Comparison of ENCODE assay signal across 26 mouse cellular contexts in genomic region chr9:10232066-10232465, GRCm38 (mm10).
A peak's percentile ranks its signal among the peaks of the same experiment; 100 is the strongest.
DNase-seq lines count a peak whose midpoint lies in the region; ATAC-seq lines count a peak whose summit lies in the region.
"Had no signal": no experiment of that assay in that cellular context is flagged by ENCODE, and none has a peak within 500 bp of the region (broad histone marks: within the 10 kb centered on the region; RNA-seq: fewer than 3 reads in every experiment).

No protein-coding gene starts in this region.

- no peak overlapping the region for H3K4me3 ChIP-seq in embryonic facial prominence, embryonic 14.5 days (ENCODE audit: low read depth, low read length)
- H3K4me3 ChIP-seq in embryonic facial prominence, embryonic 10.5 days: no peak overlapping the region
- H3K4me3 ChIP-seq in midbrain, embryonic 14.5 days (replicated peaks; ENCODE audit: low read depth, low read length): no peak overlapping the region
- no peak overlapping the region for H3K4me3 ChIP-seq in midbrain, embryonic 10.5 days
- no peak overlapping the region for H3K4me3 ChIP-seq in forebrain, embryonic 15.5 days
- H3K4me3 ChIP-seq: embryonic facial prominence, embryonic 15.5 days; heart, adult 2 months; heart, embryonic 10.5 days; heart, embryonic 13.5 days had no signal

- 61% methylated on average over 1 of the region's 1 CpGs for WGBS in embryonic facial prominence, embryonic 14.5 days
- 44% methylated on average over 1 of the region's 1 CpGs for WGBS in embryonic facial prominence, embryonic 10.5 days
- 60% methylated on average over 1 of the region's 1 CpGs for WGBS in midbrain, embryonic 14.5 days
- 69% methylated on average over 1 of the region's 1 CpGs for WGBS in midbrain, embryonic 10.5 days
- 28% methylated on average over 1 of the region's 1 CpGs for WGBS in forebrain, embryonic 15.5 days

- H3K27ac ChIP-seq in embryonic facial prominence, embryonic 14.5 days (replicated peaks; ENCODE audit: low read depth, low read length): no peak overlapping the region
- no peak overlapping the region for H3K27ac ChIP-seq in embryonic facial prominence, embryonic 10.5 days (replicated peaks)
- no peak overlapping the region for H3K27ac ChIP-seq in midbrain, embryonic 14.5 days (replicated peaks; ENCODE audit: low read depth, low read length)
- no peak overlapping the region for H3K27ac ChIP-seq in midbrain, embryonic 10.5 days (replicated peaks)
- H3K27ac ChIP-seq in forebrain, embryonic 15.5 days (replicated peaks): peak overlapping the region; percentile 54
- H3K27ac ChIP-seq: embryonic facial prominence, embryonic 15.5 days; heart, adult 2 months; heart, embryonic 10.5 days; heart, embryonic 13.5 days; hindbrain, embryonic 14.5 days; hindbrain, postnatal 0 days had no signal

- H3K4me2 ChIP-seq in embryonic facial prominence, embryonic 14.5 days (ENCODE audit: low read depth, low read length): no peak overlapping the region
- no peak overlapping the region for H3K4me2 ChIP-seq in midbrain, embryonic 14.5 days (ENCODE audit: low read length)
- no peak overlapping the region for H3K4me2 ChIP-seq in forebrain, embryonic 15.5 days (replicated peaks)
- H3K4me2 ChIP-seq: embryonic facial prominence, embryonic 15.5 days; heart, embryonic 13.5 days; hindbrain, embryonic 14.5 days had no signal

- H3K36me3 ChIP-seq in embryonic facial prominence, embryonic 14.5 days (ENCODE audit: control insufficient read depth, insufficient read depth, low read length): no peaks in the 10 kb centered on the region
- no peaks in the 10 kb centered on the region for H3K36me3 ChIP-seq in embryonic facial prominence, embryonic 10.5 days (replicated peaks)
- H3K36me3 ChIP-seq in midbrain, embryonic 14.5 days (ENCODE audit: control insufficient read depth, insufficient read depth, low read length): no peaks in the 10 kb centered on the region
- no peaks in the 10 kb centered on the region for H3K36me3 ChIP-seq in midbrain, embryonic 10.5 days
- H3K36me3 ChIP-seq in forebrain, embryonic 15.5 days: no peaks in the 10 kb centered on the region
- H3K36me3 ChIP-seq: embryonic facial prominence, embryonic 15.5 days; heart, embryonic 10.5 days; heart, embryonic 13.5 days had no signal

- 0 out of 2 replicates have a peak, but pooled peaks cover 2% of the 10 kb centered on the region for H3K4me1 ChIP-seq in embryonic facial prominence, embryonic 14.5 days (ENCODE audit: control insufficient read depth, insufficient read depth, low read length)
- H3K4me1 ChIP-seq in embryonic facial prominence, embryonic 10.5 days: no peaks in the 10 kb centered on the region
- H3K4me1 ChIP-seq in midbrain, embryonic 14.5 days (ENCODE audit: control insufficient read depth, insufficient read depth, low read length): no peaks in the 10 kb centered on the region
- no peaks in the 10 kb centered on the region for H3K4me1 ChIP-seq in midbrain, embryonic 10.5 days
- peaks cover 7% of the 10 kb centered on the region; the same call in 1 of the 2 replicates for H3K4me1 ChIP-seq in forebrain, embryonic 15.5 days
- H3K4me1 ChIP-seq: embryonic facial prominence, embryonic 15.5 days; heart, embryonic 10.5 days; heart, embryonic 13.5 days had no signal

- DNase-seq in embryonic facial prominence, embryonic 14.5 days (ENCODE audit: low spot score): peak; percentile 2
- no peak for DNase-seq in embryonic facial prominence, embryonic 10.5 days (ENCODE audit: low spot score)
- DNase-seq in midbrain, embryonic 14.5 days: peak; percentile 4
- DNase-seq in midbrain, embryonic 10.5 days (ENCODE audit: low spot score): no peak
- DNase-seq in embryo, embryonic 10.5 days (ENCODE audit: low spot score): no peak
- DNase-seq in lung, postnatal 36 days: no peak
- DNase-seq: adrenal gland, adult 8-10 months; adrenal gland, postnatal 25 days; cerebellum, adult 18-20 months; cerebellum, adult 9-10 months; cerebellum, postnatal 14 days; embryo, embryonic 11 days; gastrocnemius, postnatal 10 days; gastrocnemius, postnatal 36 days; heart, adult 2 months; heart, postnatal 14 days; heart, postnatal 4 days had no signal

- no peaks in the 10 kb centered on the region for H3K27me3 ChIP-seq in embryonic facial prominence, embryonic 14.5 days (replicated peaks; ENCODE audit: control insufficient read depth, insufficient read depth, low read length)
- H3K27me3 ChIP-seq in embryonic facial prominence, embryonic 10.5 days (replicated peaks; ENCODE audit: low read depth, poor library complexity, severe bottlenecking): no peaks in the 10 kb centered on the region
- H3K27me3 ChIP-seq in midbrain, embryonic 14.5 days (ENCODE audit: control insufficient read depth, insufficient read depth, low read length): no peaks in the 10 kb centered on the region
- no peaks in the 10 kb centered on the region for H3K27me3 ChIP-seq in midbrain, embryonic 10.5 days (ENCODE audit: low read depth, poor library complexity, severe bottlenecking)
- H3K27me3 ChIP-seq in forebrain, embryonic 15.5 days: no peaks in the 10 kb centered on the region
- H3K27me3 ChIP-seq: embryonic facial prominence, embryonic 15.5 days; heart, embryonic 13.5 days had no signal

- ATAC-seq in embryonic facial prominence, embryonic 14.5 days (ENCODE audit: low read depth): no peak
- no peak for ATAC-seq in midbrain, embryonic 14.5 days (ENCODE audit: low FRiP score, low TSS enrichment)
- ATAC-seq in forebrain, embryonic 15.5 days (replicated peaks): peak; percentile 75
- ATAC-seq: activated CD4-positive, CD25-positive, alpha-beta regulatory T cell, adult 4 months; hindbrain, postnatal 0 days; inflammation-experienced regulatory T-cells, adult 6 months; intestine, embryonic 16.5 days had no signal

- H3K9me3 ChIP-seq in embryonic facial prominence, embryonic 14.5 days (ENCODE audit: control insufficient read depth, low read length): no peaks in the 10 kb centered on the region
- no peaks in the 10 kb centered on the region for H3K9me3 ChIP-seq in embryonic facial prominence, embryonic 10.5 days
- H3K9me3 ChIP-seq in midbrain, embryonic 14.5 days (ENCODE audit: control insufficient read depth, low read length): no peaks in the 10 kb centered on the region
- no peaks in the 10 kb centered on the region for H3K9me3 ChIP-seq in midbrain, embryonic 10.5 days (replicated peaks)
- no peaks in the 10 kb centered on the region for H3K9me3 ChIP-seq in forebrain, embryonic 15.5 days
- H3K9me3 ChIP-seq: embryonic facial prominence, embryonic 15.5 days; heart, embryonic 10.5 days; heart, embryonic 13.5 days had no signal

- H3K9ac ChIP-seq in embryonic facial prominence, embryonic 14.5 days (ENCODE audit: low read depth, low read length): no peak overlapping the region
- H3K9ac ChIP-seq in midbrain, embryonic 14.5 days (replicated peaks; ENCODE audit: low read length): no peak overlapping the region
- H3K9ac ChIP-seq in forebrain, embryonic 15.5 days (replicated peaks): no peak overlapping the region
- H3K9ac ChIP-seq: embryonic facial prominence, embryonic 15.5 days; heart, embryonic 13.5 days; hindbrain, embryonic 14.5 days had no signal

Comparison
In these comparisons a context has a peak if more than half of its experiments do, and no peak if none do; other contexts are left out.
1. DNase-seq: peak in embryonic facial prominence, embryonic 14.5 days (single experiment) and midbrain, embryonic 14.5 days (single experiment); none in embryonic facial prominence, embryonic 10.5 days (single experiment), midbrain, embryonic 10.5 days (single experiment), embryo, embryonic 10.5 days (single experiment) and lung, postnatal 36 days (single experiment).